Mouse (Mus musculus): ENCODE data around the gene Vdr.
A peak's percentile ranks its signal among the peaks of the same experiment; 100 is the strongest.

The Vdr gene

GRCm38 (mm10) chr15:97910530-97910929 lies at the start of gene Vdr:
Gene Vdr, minus strand, starts transcription at chr15:97910630.
- no peak for DNase-seq (ENCODE audit: low spot score in 2 of 2)

- DNase-seq (ENCODE audit: low spot score in 2 of 2) = no peak
Observed at GRCm38 (mm10) chr15:97956416-97956815, 46.0 kb upstream of the Vdr start.

GRCm38 (mm10) chr15:97955742-97956141 lies 45.3 kb upstream of the Vdr start:
- DNase-seq (ENCODE audit: low spot score in 2 of 2) = no peak

GRCm38 (mm10) chr15:97955286-97955685 lies 44.9 kb upstream of the Vdr start:
- DNase-seq (ENCODE audit: low spot score in 2 of 2) = no peak

- DNase-seq (ENCODE audit: low spot score in 2 of 2) = no peak
Observed at GRCm38 (mm10) chr15:97954671-97955070, 44.2 kb upstream of the Vdr start.

GRCm38 (mm10) chr15:97952889-97953189 lies 42.4 kb upstream of the Vdr start:
- no peak for DNase-seq (ENCODE audit: low spot score in 2 of 2)

- peak; percentile 59 to 68 for DNase-seq (ENCODE audit: low spot score in 2 of 2)
Observed at GRCm38 (mm10) chr15:97952137-97952888, 41.9 kb upstream of the Vdr start.

GRCm38 (mm10) chr15:97950240-97950639 lies 39.8 kb upstream of the Vdr start:
- DNase-seq (ENCODE audit: low spot score in 2 of 2) = peak in 1 of 2 experiments; percentile 48

GRCm38 (mm10) chr15:97949706-97950105 lies 39.3 kb upstream of the Vdr start:
- DNase-seq (ENCODE audit: low spot score in 2 of 2) = no peak

GRCm38 (mm10) chr15:97948720-97949119 lies 38.3 kb upstream of the Vdr start:
- no peak for DNase-seq (ENCODE audit: low spot score in 2 of 2)

GRCm38 (mm10) chr15:97945656-97946315 lies 35.4 kb upstream of the Vdr start:
- DNase-seq (ENCODE audit: low spot score in 2 of 2) = no peak

- DNase-seq (ENCODE audit: low spot score in 2 of 2) = no peak
Observed at GRCm38 (mm10) chr15:97944919-97945574, 34.6 kb upstream of the Vdr start.

- DNase-seq (ENCODE audit: low spot score in 2 of 2) = no peak
Observed at GRCm38 (mm10) chr15:97943356-97943755, 32.9 kb upstream of the Vdr start.

- no peak for DNase-seq (ENCODE audit: low spot score in 2 of 2)
Observed at GRCm38 (mm10) chr15:97942538-97942937, 32.1 kb upstream of the Vdr start.

- DNase-seq (ENCODE audit: low spot score in 2 of 2) = no peak
Observed at GRCm38 (mm10) chr15:97941306-97941705, 30.9 kb upstream of the Vdr start.

GRCm38 (mm10) chr15:97940088-97940487 lies 29.7 kb upstream of the Vdr start:
- no peak for DNase-seq (ENCODE audit: low spot score in 2 of 2)

GRCm38 (mm10) chr15:97938580-97938979 lies 28.1 kb upstream of the Vdr start:
- no peak for DNase-seq (ENCODE audit: low spot score in 2 of 2)

GRCm38 (mm10) chr15:97932441-97932840 lies 22.0 kb upstream of the Vdr start:
- DNase-seq (ENCODE audit: low spot score in 2 of 2) = no peak

GRCm38 (mm10) chr15:97929259-97929824 lies 18.9 kb upstream of the Vdr start:
- no peak for DNase-seq (ENCODE audit: low spot score in 2 of 2)

- DNase-seq (ENCODE audit: low spot score in 2 of 2) = no peak
Observed at GRCm38 (mm10) chr15:97927821-97928220, 17.4 kb upstream of the Vdr start.

GRCm38 (mm10) chr15:97927018-97927417 lies 16.6 kb upstream of the Vdr start:
- DNase-seq (ENCODE audit: low spot score in 2 of 2) = no peak

- no peak for DNase-seq (ENCODE audit: low spot score in 2 of 2)
Observed at GRCm38 (mm10) chr15:97922421-97922820, 12.0 kb upstream of the Vdr start.

GRCm38 (mm10) chr15:97921796-97922195 lies 11.4 kb upstream of the Vdr start:
- no peak for DNase-seq (ENCODE audit: low spot score in 2 of 2)

All from frontal cortex, postnatal 36 days (tissue).